Mouse (Mus musculus): Measurements from ENCODE around the gene Cd27.
"Not testable (repeated sequence)": the region's sequence is repeated elsewhere in the genome, so short reads cannot be mapped to it uniquely, and the experiment has no call there.

The Cd27 gene

GRCm38 (mm10) chr6:125236782-125237181, at the start of gene Cd27:
Gene Cd27, minus strand, starts transcription at chr6:125237010.
- DNase-seq (ENCODE audit: low spot score): no peak

DNA sequence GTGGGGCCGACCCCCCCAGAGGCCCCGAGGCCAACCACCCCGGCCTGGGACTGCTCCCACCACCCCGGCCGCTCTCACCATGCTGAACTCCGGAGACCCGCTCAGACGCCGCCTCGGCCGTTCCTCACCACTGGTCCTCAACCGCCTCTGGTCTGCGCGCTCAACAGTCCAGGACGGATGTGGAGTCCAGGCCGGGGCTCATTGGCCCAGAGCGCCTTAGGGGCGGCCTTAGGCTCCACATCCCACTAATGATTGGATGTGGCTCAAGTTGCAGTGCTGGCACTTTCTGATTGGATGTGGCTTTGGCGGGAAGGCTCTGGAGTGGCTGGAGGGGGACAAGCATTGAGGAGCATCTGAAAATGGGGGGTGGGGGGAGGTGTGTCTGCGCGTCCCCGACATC, 49.1 kb upstream of the Cd27 start, which contains the start of gene Tuba3a:
Gene Tuba3a (minus strand): TSS at position 153 of the 400 bp plus-strand sequence.
- DNase-seq (ENCODE audit: low spot score): no peak

GRCm38 (mm10) chr6:125284751-125285150, 47.9 kb upstream of the Cd27 start:
- DNase-seq (ENCODE audit: low spot score): no peak

GRCm38 (mm10) chr6:125284250-125284649, 47.4 kb upstream of the Cd27 start:
- DNase-seq (ENCODE audit: low spot score): peak; percentile 42

GRCm38 (mm10) chr6:125282721-125283120, 45.9 kb upstream of the Cd27 start:
- not testable (repeated sequence) for DNase-seq (ENCODE audit: low spot score)

- DNase-seq (ENCODE audit: low spot score): no peak
Measured at GRCm38 (mm10) chr6:125279729-125280128, 42.9 kb upstream of the Cd27 start.

GRCm38 (mm10) chr6:125274841-125275563, 38.2 kb upstream of the Cd27 start:
- DNase-seq (ENCODE audit: low spot score): peak; percentile 68

DNA sequence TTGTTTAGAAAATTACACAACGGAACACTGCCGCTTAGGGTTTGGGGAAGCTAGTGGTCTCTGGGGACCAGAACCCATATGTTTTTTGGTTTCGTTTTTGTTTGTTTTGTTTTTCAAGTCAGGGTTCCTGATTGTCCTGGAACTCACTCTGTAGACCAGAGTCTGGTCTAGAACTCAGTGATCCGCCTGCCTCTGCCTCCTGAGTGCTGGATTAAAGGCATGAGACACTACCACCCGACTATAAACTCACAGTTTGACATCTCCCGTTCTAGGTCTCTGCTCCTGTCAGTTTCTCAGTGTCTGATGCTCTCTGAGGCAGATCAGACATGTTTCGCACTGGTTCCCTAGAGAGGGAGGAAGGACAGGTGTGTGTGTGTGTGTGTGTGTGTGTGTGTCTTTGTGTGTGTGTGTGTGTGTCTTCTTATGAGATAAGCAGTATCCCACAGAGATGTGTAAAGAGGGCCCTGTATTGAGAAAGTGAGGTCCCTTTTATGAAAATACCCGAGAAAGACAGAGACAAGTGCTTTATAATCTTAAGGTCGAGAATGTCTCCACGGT, 35.5 kb upstream of the Cd27 start:
- DNase-seq (ENCODE audit: low spot score): no peak

DNA sequence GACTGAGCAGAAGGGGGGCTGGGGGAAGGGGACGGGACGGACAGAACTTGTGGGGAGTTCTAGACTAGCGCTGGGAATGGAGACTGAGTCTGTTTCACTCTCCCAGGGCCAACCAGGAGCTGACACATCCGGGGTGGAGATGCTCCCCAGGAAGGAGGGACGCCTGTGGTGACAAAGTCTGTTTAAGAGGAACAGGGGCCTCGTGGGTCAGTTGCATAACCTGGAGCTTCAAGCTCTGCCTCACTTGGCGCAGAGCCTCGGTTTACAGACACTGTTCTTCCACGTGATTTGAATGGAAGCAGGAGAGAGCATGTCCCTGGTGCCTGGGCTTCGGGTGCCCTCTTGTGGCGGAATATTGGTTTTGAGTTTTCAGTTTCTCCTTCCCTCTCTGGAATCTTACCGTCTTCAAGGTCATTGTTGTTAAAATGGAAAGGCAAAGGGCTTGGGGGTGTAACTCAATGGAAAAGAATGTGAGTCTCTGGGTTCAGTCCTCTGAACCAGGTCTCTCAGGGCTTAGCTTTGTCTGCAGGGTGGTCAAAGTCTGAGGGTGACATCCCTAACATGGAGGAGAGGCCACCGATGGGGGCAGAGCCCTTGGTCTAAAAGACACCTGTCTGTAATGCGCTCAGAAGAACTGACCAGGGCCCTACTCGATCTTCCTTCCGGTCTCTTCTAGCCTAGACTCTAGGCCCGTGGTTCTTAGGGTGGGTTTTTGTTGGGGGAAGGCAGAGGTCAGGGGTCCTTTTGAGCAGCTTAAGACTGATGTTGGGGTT, 34.8 kb upstream of the Cd27 start:
- peak; percentile 95 for DNase-seq (ENCODE audit: low spot score)

- DNase-seq (ENCODE audit: low spot score): no peak
Measured at GRCm38 (mm10) chr6:125268799-125269198, 32.0 kb upstream of the Cd27 start.

- DNase-seq (ENCODE audit: low spot score): no peak
Measured at GRCm38 (mm10) chr6:125267469-125267868, 30.7 kb upstream of the Cd27 start.

DNA sequence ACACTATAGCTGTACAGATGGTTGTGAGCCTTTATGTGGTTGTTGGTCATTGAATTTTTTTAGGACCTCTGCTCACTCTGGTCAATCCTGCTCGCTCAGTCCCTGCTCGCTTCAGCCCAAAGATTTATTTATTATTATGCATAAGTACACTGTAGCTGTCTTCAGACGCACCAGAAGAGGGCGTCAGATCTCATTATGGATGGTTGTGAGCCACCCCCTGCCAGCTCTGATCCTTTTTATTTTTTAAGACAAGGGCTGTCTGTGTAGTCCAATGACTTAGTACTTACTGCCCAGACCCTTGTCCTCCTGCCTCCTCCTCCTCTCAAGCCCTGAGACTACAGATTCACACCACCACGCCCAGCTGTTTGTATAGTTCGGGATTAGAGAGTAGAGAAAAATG, 29.8 kb upstream of the Cd27 start:
- not testable (repeated sequence) for DNase-seq (ENCODE audit: low spot score)

GRCm38 (mm10) chr6:125266091-125266490, 29.3 kb upstream of the Cd27 start:
- DNase-seq (ENCODE audit: low spot score): no peak

GRCm38 (mm10) chr6:125265239-125265638, 28.4 kb upstream of the Cd27 start:
- DNase-seq (ENCODE audit: low spot score): no peak

DNA sequence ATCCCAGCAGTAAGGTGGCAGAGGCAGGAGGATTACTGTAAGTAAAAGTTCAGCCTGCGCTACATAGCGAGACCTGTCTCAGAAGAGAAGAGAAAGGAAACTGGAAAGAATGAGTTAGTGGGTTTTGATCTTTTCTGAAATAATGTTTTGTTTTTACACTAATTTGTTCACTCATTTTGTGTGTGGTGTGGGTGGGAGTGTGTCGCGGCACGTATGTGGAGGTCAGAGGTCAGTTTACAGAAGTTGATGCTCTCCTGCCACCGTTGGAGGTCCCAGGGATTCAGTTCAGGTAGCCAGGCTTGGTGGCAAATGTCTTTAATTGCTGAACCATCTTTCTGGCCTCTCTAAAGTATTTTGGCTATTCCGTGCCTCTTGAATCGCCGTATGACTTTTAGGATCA, 27.4 kb upstream of the Cd27 start:
- DNase-seq (ENCODE audit: low spot score): no peak

GRCm38 (mm10) chr6:125260006-125260555, 23.3 kb upstream of the Cd27 start:
- DNase-seq (ENCODE audit: low spot score): no peak

GRCm38 (mm10) chr6:125256222-125256966, 19.6 kb upstream of the Cd27 start:
- DNase-seq (ENCODE audit: low spot score): no peak

DNA sequence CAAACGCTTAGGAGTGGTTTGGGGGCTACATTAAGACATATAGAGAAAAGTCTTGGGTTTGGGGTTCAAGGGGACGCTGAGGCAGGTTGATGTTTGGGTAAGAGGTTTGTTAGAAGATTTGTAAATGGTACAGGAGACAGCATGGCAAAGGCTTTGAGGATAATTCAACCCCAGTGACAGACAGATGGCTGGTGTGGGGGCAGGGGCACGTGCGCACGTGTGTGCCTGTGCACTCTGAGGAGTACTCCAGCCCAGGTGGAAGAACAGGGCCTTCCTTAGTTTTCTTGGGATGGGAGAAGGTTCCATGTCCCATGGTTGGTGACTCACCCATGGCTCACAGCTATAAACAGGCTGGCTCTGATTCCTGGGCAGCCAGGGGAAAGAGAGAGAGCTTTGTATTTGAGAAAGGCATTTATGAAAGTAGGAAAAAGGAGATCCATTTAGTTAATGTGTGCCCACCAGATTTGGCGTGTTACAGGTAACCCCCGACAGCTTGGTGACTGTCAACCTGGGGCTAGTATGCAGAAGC, 18.8 kb upstream of the Cd27 start:
- no peak for DNase-seq (ENCODE audit: low spot score)

GRCm38 (mm10) chr6:125253863-125254715, 17.3 kb upstream of the Cd27 start:
- no peak for DNase-seq (ENCODE audit: low spot score)

DNA sequence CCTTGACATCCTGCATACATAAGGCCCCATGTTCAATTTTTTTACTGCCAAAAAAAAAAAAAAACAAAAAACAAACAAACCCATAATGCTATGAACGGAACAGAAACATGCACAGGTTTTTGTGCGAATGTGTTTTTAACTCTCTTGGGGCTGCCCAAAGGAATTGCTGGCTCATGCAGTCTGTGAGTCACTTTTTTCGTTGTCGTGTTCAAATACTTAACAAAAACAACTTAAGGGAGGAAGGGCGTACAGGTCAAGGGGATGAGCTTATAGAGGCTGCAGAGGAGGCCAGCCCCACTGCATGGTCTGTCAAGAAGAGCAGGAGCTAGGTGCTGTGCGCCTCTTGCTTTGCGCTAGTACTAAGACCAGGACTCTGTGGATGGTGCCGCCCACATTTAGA, 15.9 kb upstream of the Cd27 start:
- DNase-seq (ENCODE audit: low spot score): no peak

DNA sequence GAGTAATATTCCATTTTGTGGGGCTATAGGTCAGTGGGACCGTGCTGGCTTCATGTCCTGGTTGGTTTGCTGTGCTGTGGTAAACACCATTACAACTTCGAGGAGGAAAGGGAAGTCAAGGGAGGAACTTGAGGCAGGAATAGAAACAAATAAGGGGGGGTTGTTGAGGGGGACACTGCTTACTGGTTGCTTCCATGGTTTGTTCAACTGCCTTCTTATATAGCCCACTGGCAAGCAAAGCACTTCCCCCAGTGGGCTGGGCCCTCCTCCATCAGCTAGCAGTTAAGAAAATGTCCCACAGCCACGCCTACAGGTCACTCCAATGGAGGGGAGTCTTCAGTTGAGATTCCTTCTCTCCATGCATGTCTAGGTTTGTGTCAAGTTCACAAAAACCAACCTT, 15.5 kb upstream of the Cd27 start:
- DNase-seq (ENCODE audit: low spot score): no peak

All from urinary bladder, postnatal 14 days (tissue).